Comparison of ENCODE assay signal across 13 mouse cellular contexts in genomic region chr17:13874245-13874644, GRCm38 (mm10).
DNase-seq lines count a peak whose midpoint lies in the region; ATAC-seq and TF ChIP-seq lines count a peak whose summit lies in the region.
"Had no signal": no experiment of that assay in that cellular context is flagged by ENCODE, and none has a peak within 500 bp of the region (broad histone marks: within the 10 kb centered on the region; RNA-seq: fewer than 3 reads in every experiment).

No protein-coding gene starts in this region.

- H3K4me3 ChIP-seq in kidney, adult 2 months (ENCODE audit: insufficient read depth, low read depth, low read length), result no peak overlapping the region
- peak overlapping the region; percentile 66 for H3K4me3 ChIP-seq in brown adipose tissue, adult 24 weeks (ENCODE audit: insufficient read depth, low read depth, low read length)
- H3K4me3 ChIP-seq in intestine, embryonic 16.5 days (ENCODE audit: low read length), result no peak overlapping the region
- no peak overlapping the region for H3K4me3 ChIP-seq in thymus, adult 2 months (ENCODE audit: control insufficient read depth, insufficient read depth, low read length)
- H3K4me3 ChIP-seq: embryonic facial prominence, embryonic 15.5 days; liver, embryonic 13.5 days had no signal

- H3K36me3 ChIP-seq in kidney, adult 2 months (ENCODE audit: control insufficient read depth, insufficient read depth, low read length), result no peaks in the 10 kb centered on the region; the same call in 1 of the 2 replicates
- no peaks in the 10 kb centered on the region for H3K36me3 ChIP-seq in intestine, embryonic 16.5 days (ENCODE audit: control insufficient read depth, insufficient read depth, low read length)
- H3K36me3 ChIP-seq in thymus, adult 2 months (ENCODE audit: control insufficient read depth, insufficient read depth, low read length), result no peaks in the 10 kb centered on the region
- H3K36me3 ChIP-seq: embryonic facial prominence, embryonic 15.5 days; liver, embryonic 13.5 days had no signal

- no peak for ATAC-seq in intestine, embryonic 16.5 days

- no peak overlapping the region for H3K9ac ChIP-seq in intestine, embryonic 16.5 days (ENCODE audit: low read depth, low read length)
- H3K9ac ChIP-seq: embryonic facial prominence, embryonic 15.5 days; liver, embryonic 13.5 days had no signal

- H3K9me3 ChIP-seq in intestine, embryonic 16.5 days (ENCODE audit: control insufficient read depth, low read length), result no peaks in the 10 kb centered on the region
- H3K9me3 ChIP-seq: embryonic facial prominence, embryonic 15.5 days; liver, embryonic 13.5 days had no signal

- WGBS in kidney, adult 2 months, result 70% methylated on average over 1 of the region's 1 CpGs
- WGBS in intestine, embryonic 16.5 days, result 93% methylated on average over 1 of the region's 1 CpGs
- WGBS in thymus, adult 2 months, result 95% methylated on average over 1 of the region's 1 CpGs

- H3K4me1 ChIP-seq in kidney, adult 2 months (ENCODE audit: control insufficient read depth, insufficient read depth, low read length), result no peaks in the 10 kb centered on the region
- H3K4me1 ChIP-seq in brown adipose tissue, adult 24 weeks (ENCODE audit: control insufficient read depth, insufficient read depth, insufficient read length, low read length), result peaks cover 3% of the 10 kb centered on the region; the same call in 1 of the 2 replicates
- no peaks in the 10 kb centered on the region for H3K4me1 ChIP-seq in intestine, embryonic 16.5 days (ENCODE audit: control insufficient read depth, insufficient read depth, low read length)
- no peaks in the 10 kb centered on the region for H3K4me1 ChIP-seq in thymus, adult 2 months (replicated peaks; ENCODE audit: control insufficient read depth, insufficient read depth, low read length)
- H3K4me1 ChIP-seq: embryonic facial prominence, embryonic 15.5 days; liver, embryonic 13.5 days had no signal

- no peak for TF ChIP-seq CTCF in kidney, adult 2 months (conservative IDR thresholded peaks at IDR 0.05; ENCODE audit: insufficient read depth, insufficient read length, low read depth, low read length)
- no peak for TF ChIP-seq CTCF in thymus, adult 2 months (IDR thresholded peaks at IDR 0.05; ENCODE audit: borderline replicate concordance, control insufficient read depth, extremely low read depth, insufficient read depth, low read length, poor library complexity)

- peak; percentile 25 to 40 for DNase-seq in kidney, postnatal 4 days
- DNase-seq in kidney, adult 2 months, result no peak
- peak; percentile 87 for DNase-seq in Muller cell, postnatal 12 days (ENCODE audit: inconsistent ontology term)
- DNase-seq in heart, postnatal 25 days (ENCODE audit: low spot score), result peak; percentile 53
- DNase-seq in cerebellum, adult 18-20 months, result no peak
- DNase-seq in thymus, adult 2 months, result no peak
- DNase-seq: adrenal gland, adult 2 months; cerebellum, adult 8-10 months; liver, embryonic 13.5 days had no signal

- intact Hi-C loops in heart, postnatal 25 days (cut with DNase I), result loop anchor here (2.0 kb wide), 1 partner anchor 39 kb away; no protein-coding TSS in a partner anchor

- no peak for TF ChIP-seq POLR2A in kidney, adult 2 months (IDR thresholded peaks at IDR 0.05; ENCODE audit: low read depth, low read length)
- no peak for TF ChIP-seq POLR2A in thymus, adult 2 months (IDR thresholded peaks at IDR 0.05; ENCODE audit: control insufficient read depth, extremely low read depth, insufficient read depth, low read length, poor library complexity)

- no peak overlapping the region for H3K4me2 ChIP-seq in intestine, embryonic 16.5 days (ENCODE audit: low read depth, low read length)
- H3K4me2 ChIP-seq: embryonic facial prominence, embryonic 15.5 days; liver, embryonic 13.5 days; midbrain, embryonic 11.5 days had no signal

- no peak overlapping the region for H3K27ac ChIP-seq in kidney, adult 2 months (ENCODE audit: insufficient read depth, low read depth, low read length)
- peak overlapping the region; percentile 78 for H3K27ac ChIP-seq in brown adipose tissue, adult 24 weeks (replicated peaks; ENCODE audit: low read depth, low read length)
- no peak overlapping the region for H3K27ac ChIP-seq in intestine, embryonic 16.5 days (ENCODE audit: low read length)
- no peak overlapping the region for H3K27ac ChIP-seq in thymus, adult 2 months (ENCODE audit: control insufficient read depth, insufficient read depth, low read length)
- H3K27ac ChIP-seq: embryonic facial prominence, embryonic 15.5 days; liver, embryonic 13.5 days had no signal

- no peaks in the 10 kb centered on the region for H3K27me3 ChIP-seq in kidney, adult 2 months (replicated peaks; ENCODE audit: control insufficient read depth, insufficient read depth, low read length)
- H3K27me3 ChIP-seq in intestine, embryonic 16.5 days (replicated peaks; ENCODE audit: control insufficient read depth, insufficient read depth, low read length), result no peaks in the 10 kb centered on the region
- H3K27me3 ChIP-seq in thymus, adult 2 months (ENCODE audit: control insufficient read depth, insufficient read depth, low read length), result no peaks in the 10 kb centered on the region
- H3K27me3 ChIP-seq: embryonic facial prominence, embryonic 15.5 days; liver, embryonic 13.5 days had no signal

Comparison
In these comparisons a context has a peak if more than half of its experiments do, and no peak if none do; other contexts are left out.
1. DNase-seq: peak in kidney, postnatal 4 days (2 of 2), Muller cell, postnatal 12 days (single experiment) and heart, postnatal 25 days (single experiment); none in kidney, adult 2 months (single experiment), cerebellum, adult 18-20 months (0 of 2) and thymus, adult 2 months (single experiment).